Mouse (Mus musculus) olfactory bulb, adult 2 months (tissue): ENCODE results near the gene Iars. TPM values are rescaled to one million over a fixed set of nuclear protein-coding genes. Genes with fewer than 3 reads are reported as not detected.

ENCODE experiments used
- H3K27ac ChIP-seq: fragments of 200-500 bp; 2 replicates; pipeline ENCODE4 v1.5.1; 2012; ENCODE audit warnings: low read depth, low read length; ENCODE audit not compliant: insufficient read depth
- H3K4me1 ChIP-seq: fragments of 200-500 bp; 2 replicates; pipeline ENCODE4 v1.6.1; 2012; ENCODE audit warnings: low read length; ENCODE audit not compliant: control insufficient read depth, insufficient read depth
- H3K4me3 ChIP-seq: fragments of 200-500 bp; 2 replicates; pipeline ENCODE4 v1.5.1; 2012; ENCODE audit warnings: mild to moderate bottlenecking, low read depth, low read length, moderate library complexity; ENCODE audit not compliant: insufficient read depth
- CTCF ChIP-seq: fragments of 200-500 bp; IDR thresholded peaks from 2 replicates; pipeline ENCODE4 v1.5.1; 2012; ENCODE audit warnings: low read depth, mild to moderate bottlenecking, low read length, moderate library complexity; ENCODE audit not compliant: insufficient read depth
- POLR2A ChIP-seq: fragments of 200-500 bp; IDR thresholded peaks from 2 replicates; pipeline ENCODE4 v1.6.1; 2012; ENCODE audit warnings: mild to moderate bottlenecking, low read depth, low read length, moderate library complexity; ENCODE audit not compliant: insufficient read depth
- WGBS: fragments of 180-500 bp; shearing (Covaris S2); methylation state at CpG from one replicate; pipeline ENCODE4 v1.1.7; 2018; 5-methylcytosine and 5-hydroxymethylcytosine counted together
- polyA plus RNA-seq: library from polyadenylated mRNA; stranded (reverse); fragments of >200 nt; gene quantifications from 2 replicates; pipeline ENCODE4 v1.2.4, GENCODE M21; 2012; ENCODE audit warnings: low replicate concordance; ENCODE audit not compliant: missing spikeins, insufficient read depth, insufficient read length

Gene Iars
- polyA plus RNA-seq = not detected in 2 replicates

DNA sequence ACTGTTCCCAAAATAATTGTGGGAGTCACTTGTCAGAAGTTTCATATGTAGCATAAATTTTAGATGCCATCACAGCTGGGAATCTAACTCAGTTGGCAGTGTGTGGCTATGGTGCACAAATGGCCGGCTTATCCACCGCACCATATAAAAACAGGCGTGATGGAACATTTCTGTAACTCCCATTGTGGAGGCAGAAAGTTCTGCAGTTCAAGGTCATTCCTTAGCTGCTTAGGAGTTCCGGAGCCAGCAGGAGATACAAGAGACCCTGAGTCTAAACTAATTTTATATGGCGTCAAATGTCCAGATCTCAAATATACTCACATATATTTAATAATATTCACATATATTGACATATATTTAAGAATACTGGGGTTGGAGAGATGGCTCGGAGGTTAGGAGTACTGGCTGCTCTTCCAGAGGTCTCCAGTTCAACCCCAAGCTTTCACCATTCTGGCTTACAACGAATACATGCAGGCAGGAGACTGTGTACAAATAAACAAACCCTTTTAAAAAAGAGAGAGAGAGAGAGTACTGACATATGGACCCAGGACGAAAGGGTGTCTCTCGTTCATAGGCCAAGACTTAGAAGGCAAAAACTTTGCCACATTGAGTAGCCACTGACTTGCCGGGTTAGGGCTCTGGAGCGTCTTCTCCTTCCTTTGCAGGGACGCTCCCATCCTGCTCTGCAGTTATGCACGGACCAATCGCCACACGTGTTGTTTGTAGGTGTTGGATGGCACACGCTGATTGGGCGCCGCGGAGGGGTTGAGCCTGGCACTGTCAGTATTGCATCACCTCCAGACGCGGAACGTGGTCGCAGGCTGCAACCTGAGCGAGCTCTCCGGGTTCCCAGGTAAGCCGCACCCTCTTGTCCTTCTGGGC lies at the start of gene Iars:
Gene Iars (plus strand): TSS at position 750 of the 882 bp plus-strand sequence.
- H3K27ac ChIP-seq = 0 out of 2 replicates have a peak within 1 kb of the TSS, but pooled peaks have one; percentile 34
- WGBS = 5% methylated on average over 26 of the region's 26 CpGs
- no peaks in the 10 kb centered on the region for H3K4me1 ChIP-seq
- TF ChIP-seq CTCF = no peak
- TF ChIP-seq POLR2A = no peak; the same call in 1 of the 2 replicates
- peak within 1 kb of the TSS; percentile 92 for H3K4me3 ChIP-seq

- no peak for TF ChIP-seq POLR2A
- no peak for TF ChIP-seq CTCF
- WGBS = 98% methylated on average over 2 of the region's 2 CpGs
- Histone ChIP-seq H3K4me3 (no peak overlapping the region), H3K4me1 (0 out of 2 replicates have a peak, but pooled peaks cover 2% of the 10 kb centered on the region), H3K27ac (no peak overlapping the region)
Measured at GRCm38 (mm10) chr13:49639965-49640364, 41.9 kb upstream of the Iars start.

- H3K4me3 ChIP-seq = no peak overlapping the region
- TF ChIP-seq CTCF (no peak), POLR2A (no peak)
- H3K27ac ChIP-seq = no peak overlapping the region
- no peaks in the 10 kb centered on the region for H3K4me1 ChIP-seq
- 55% methylated on average over 6 of the region's 6 CpGs for WGBS
Measured at GRCm38 (mm10) chr13:49642650-49643049, 39.2 kb upstream of the Iars start.

DNA sequence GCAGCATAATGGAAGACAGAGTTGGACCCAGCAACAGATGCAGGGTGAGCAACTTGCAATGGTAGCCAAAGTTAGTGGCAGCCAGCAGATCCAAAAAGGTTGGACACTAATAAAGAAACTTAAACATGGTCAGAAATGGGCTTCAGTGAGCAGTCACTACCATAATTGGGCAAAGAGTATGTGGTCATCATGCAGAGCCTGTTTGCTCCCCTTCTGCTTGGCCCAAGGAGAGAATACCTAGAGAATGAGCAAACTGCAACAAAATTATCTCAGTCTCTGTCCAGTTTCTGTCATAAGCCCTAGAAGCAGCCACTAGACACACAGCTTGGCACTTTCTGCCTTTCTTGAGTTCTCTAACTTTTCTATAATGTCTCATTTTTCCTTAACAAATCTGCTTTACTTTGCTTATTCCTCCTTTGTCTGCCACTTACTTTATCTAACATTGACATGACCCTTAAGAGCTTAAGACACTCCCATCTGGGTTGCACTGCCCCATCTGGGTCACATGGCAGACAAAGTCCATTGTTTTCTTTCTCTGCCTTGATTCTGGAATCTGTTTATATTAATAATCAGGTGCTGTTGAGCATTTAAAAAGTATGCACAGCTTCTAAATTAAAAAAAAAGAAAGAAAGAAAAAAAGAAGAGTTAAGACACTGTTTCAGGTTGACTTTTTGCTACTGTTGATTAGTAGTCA lies 38.1 kb upstream of the Iars start:
- TF ChIP-seq CTCF (no peak), POLR2A (no peak)
- Histone ChIP-seq H3K27ac (no peak overlapping the region), H3K4me3 (no peak overlapping the region), H3K4me1 (no peaks in the 10 kb centered on the region)

GRCm38 (mm10) chr13:49644731-49645529 lies 37.0 kb upstream of the Iars start:
- TF ChIP-seq CTCF (no peak), POLR2A (no peak)
- peak overlapping the region; percentile 50 for H3K27ac ChIP-seq
- WGBS = 36% methylated on average over 2 of the region's 2 CpGs
- H3K4me1 ChIP-seq = no peaks in the 10 kb centered on the region
- no peak overlapping the region for H3K4me3 ChIP-seq

DNA sequence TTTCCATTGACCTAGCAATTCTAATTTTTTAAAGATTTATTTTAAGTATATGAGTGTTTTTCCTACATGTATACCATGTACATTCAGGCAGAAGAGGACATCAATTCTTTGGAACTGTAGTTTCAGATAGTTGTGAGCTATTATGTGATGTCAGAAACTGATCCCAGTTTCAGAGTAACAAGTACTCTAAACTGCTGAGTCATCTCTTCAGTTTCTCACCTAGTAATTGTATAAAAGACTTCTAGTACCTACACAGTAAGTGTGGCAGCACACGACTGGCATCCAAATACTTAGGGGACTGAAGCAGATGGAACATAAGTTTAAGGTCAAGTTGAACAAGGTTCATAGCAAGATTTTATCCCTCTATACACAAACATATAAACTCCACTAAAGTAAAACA lies 35.9 kb upstream of the Iars start:
- no peak overlapping the region for H3K4me3 ChIP-seq
- H3K4me1 ChIP-seq = no peaks in the 10 kb centered on the region
- H3K27ac ChIP-seq = no peak overlapping the region
- no peak for TF ChIP-seq CTCF
- TF ChIP-seq POLR2A = no peak
- 80% methylated on average over 1 of the region's 1 CpGs for WGBS

- 14% methylated on average over 2 of the region's 2 CpGs for whole genome bisulfite sequencing
- H3K4me3 ChIP-seq = no peak overlapping the region
- no peak for TF ChIP-seq POLR2A
- no peak for TF ChIP-seq CTCF
- H3K4me1 ChIP-seq = no peaks in the 10 kb centered on the region
- no peak overlapping the region for H3K27ac ChIP-seq
Measured at GRCm38 (mm10) chr13:49651136-49651535, 30.8 kb upstream of the Iars start.

DNA sequence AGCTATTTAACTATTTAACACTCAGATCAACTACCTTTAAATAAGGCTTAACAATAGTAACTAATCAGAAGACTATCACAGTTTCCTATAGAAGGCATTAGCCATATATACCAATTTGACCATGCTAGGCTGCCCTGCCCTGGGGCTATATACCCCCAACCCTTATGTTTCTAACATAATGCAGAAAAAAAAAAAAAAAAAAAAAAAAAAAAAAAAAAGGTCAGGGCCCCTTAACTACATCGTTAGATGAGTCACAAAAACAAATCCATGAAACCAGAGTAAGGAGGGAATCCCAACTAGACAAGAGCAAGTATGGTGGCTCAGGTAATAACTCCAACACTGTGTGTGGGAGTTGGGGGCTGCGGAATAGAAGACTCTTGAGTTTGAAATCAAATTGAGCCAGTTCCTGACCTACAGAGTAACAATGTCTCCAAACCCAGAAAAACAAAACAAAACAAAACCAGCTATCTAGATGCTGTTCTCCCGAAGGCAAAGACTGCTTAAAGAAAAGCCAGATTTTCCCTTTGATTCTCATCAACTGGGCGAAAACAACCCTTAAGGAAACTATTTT lies 30.0 kb upstream of the Iars start:
- Histone ChIP-seq H3K4me1 (no peaks in the 10 kb centered on the region), H3K4me3 (peak overlapping the region; percentile 77), H3K27ac (no peak overlapping the region)
- WGBS = 2% methylated on average over 4 of the region's 4 CpGs
- TF ChIP-seq CTCF (no peak), POLR2A (no peak)
